ENCODE assay signal across 11 mouse cellular contexts in the genomic region with DNA sequence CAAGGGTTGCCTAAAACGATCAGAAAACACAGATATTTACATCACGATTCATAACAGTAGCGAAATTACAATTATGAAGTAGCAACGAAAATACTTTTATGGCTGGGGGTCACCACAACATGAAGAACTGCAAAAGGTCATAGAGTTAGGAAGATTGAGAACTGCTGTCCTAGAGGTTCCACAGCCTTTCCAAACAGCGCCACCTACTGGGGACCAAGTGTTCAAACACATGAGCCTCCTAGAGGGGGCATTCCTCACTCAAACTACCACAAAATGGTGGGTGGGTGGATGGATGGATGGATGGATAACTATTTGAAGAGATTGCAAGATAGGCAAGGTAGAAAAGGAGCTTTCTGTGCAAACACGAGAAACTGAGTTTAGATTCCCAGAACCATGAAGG.
DNase-seq lines count a peak whose midpoint lies in the region; ATAC-seq and TF ChIP-seq lines count a peak whose summit lies in the region.
"Had no signal": no experiment of that assay in that cellular context is flagged by ENCODE, and none has a peak within 500 bp of the region (broad histone marks: within the 10 kb centered on the region; RNA-seq: fewer than 3 reads in every experiment).

No protein-coding gene starts in this region.

- peak; percentile 9 for DNase-seq in CD4-positive, CD25-positive, alpha-beta regulatory T cell, adult 2 months (ENCODE audit: low read depth, low spot score)
- DNase-seq in induced T-regulatory cell, adult 2 months (ENCODE audit: low read depth), result peak; percentile 1
- DNase-seq in urinary bladder, adult 18-20 months (ENCODE audit: low spot score in 2 of 2), result no peak
- DNase-seq in kidney, postnatal 14 days, result no peak
- DNase-seq: heart, adult 11 months; kidney, postnatal 10 days had no signal

- TF ChIP-seq POLR2A in ES-Bruce4 (IDR thresholded peaks at IDR 0.05; ENCODE audit: insufficient read depth, low read length), result no peak

- no peaks in the 10 kb centered on the region for H3K27me3 ChIP-seq in intestine, postnatal 0 days (replicated peaks; ENCODE audit: control insufficient read depth, insufficient read depth, low read length)
- H3K27me3 ChIP-seq in intestine, embryonic 16.5 days (replicated peaks; ENCODE audit: control insufficient read depth, insufficient read depth, low read length), result no peaks in the 10 kb centered on the region
- no peaks in the 10 kb centered on the region for H3K27me3 ChIP-seq in ES-Bruce4 (ENCODE audit: control insufficient read depth, insufficient read depth, low read length, poor library complexity, severe bottlenecking)

- TF ChIP-seq CTCF in intestine, postnatal 0 days (IDR thresholded peaks at IDR 0.05; ENCODE audit: low read depth), result peak; percentile 47
- TF ChIP-seq CTCF in ES-Bruce4 (IDR thresholded peaks at IDR 0.05; ENCODE audit: low read depth, low read length), result peak; percentile 19

- no peak overlapping the region for H3K4me2 ChIP-seq in intestine, postnatal 0 days (replicated peaks; ENCODE audit: low read depth)
- H3K4me2 ChIP-seq in intestine, embryonic 16.5 days (ENCODE audit: low read depth, low read length), result no peak overlapping the region

- no peak for ATAC-seq in CD4-positive, CD25-positive, alpha-beta regulatory T cell, adult 4 months
- ATAC-seq in intestine, postnatal 0 days, result no peak
- ATAC-seq in intestine, embryonic 16.5 days, result no peak
- ATAC-seq: activated CD4-positive, CD25-positive, alpha-beta regulatory T cell, adult 4 months had no signal

- no peak overlapping the region for H3K9ac ChIP-seq in intestine, postnatal 0 days (ENCODE audit: low read depth, low read length)
- no peak overlapping the region for H3K9ac ChIP-seq in intestine, embryonic 16.5 days (ENCODE audit: low read depth, low read length)
- H3K9ac ChIP-seq in ES-Bruce4 (ENCODE audit: low read depth, poor library complexity, severe bottlenecking), result no peak overlapping the region

- no peaks in the 10 kb centered on the region for H3K9me3 ChIP-seq in intestine, postnatal 0 days (ENCODE audit: control insufficient read depth)
- H3K9me3 ChIP-seq in intestine, embryonic 16.5 days (ENCODE audit: control insufficient read depth, low read length), result no peaks in the 10 kb centered on the region
- peaks cover 2% of the 10 kb centered on the region; the same call in 1 of the 2 replicates for H3K9me3 ChIP-seq in ES-Bruce4 (replicated peaks; ENCODE audit: control insufficient read depth, insufficient read depth, low read length, poor library complexity, severe bottlenecking)

- no peaks in the 10 kb centered on the region for H3K36me3 ChIP-seq in intestine, postnatal 0 days (ENCODE audit: control insufficient read depth, insufficient read depth)
- H3K36me3 ChIP-seq in intestine, embryonic 16.5 days (ENCODE audit: control insufficient read depth, insufficient read depth, low read length), result no peaks in the 10 kb centered on the region
- no peaks in the 10 kb centered on the region for H3K36me3 ChIP-seq in ES-Bruce4 (ENCODE audit: control insufficient read depth, insufficient read depth, low read length, poor library complexity, severe bottlenecking)

- no peak for TF ChIP-seq EP300 in ES-Bruce4 (IDR thresholded peaks at IDR 0.05; ENCODE audit: insufficient read depth, low read depth, low read length)

- no peak overlapping the region for H3K27ac ChIP-seq in intestine, postnatal 0 days (ENCODE audit: low read depth, low read length)
- H3K27ac ChIP-seq in intestine, embryonic 16.5 days (ENCODE audit: low read length), result no peak overlapping the region
- no peak overlapping the region for H3K27ac ChIP-seq in ES-Bruce4 (ENCODE audit: insufficient read depth, low read length)

- H3K4me3 ChIP-seq in intestine, postnatal 0 days (ENCODE audit: low read depth, low read length), result no peak overlapping the region
- no peak overlapping the region for H3K4me3 ChIP-seq in intestine, embryonic 16.5 days (ENCODE audit: low read length)
- no peak overlapping the region for H3K4me3 ChIP-seq in ES-Bruce4 (ENCODE audit: low read depth, low read length)

- H3K4me1 ChIP-seq in intestine, postnatal 0 days (replicated peaks; ENCODE audit: control insufficient read depth, insufficient read depth, low read length), result no peaks in the 10 kb centered on the region
- no peaks in the 10 kb centered on the region for H3K4me1 ChIP-seq in intestine, embryonic 16.5 days (ENCODE audit: control insufficient read depth, insufficient read depth, low read length)
- no peaks in the 10 kb centered on the region for H3K4me1 ChIP-seq in ES-Bruce4 (ENCODE audit: control insufficient read depth, insufficient read depth, low read length)

- 81% methylated on average over 6 of the region's 6 CpGs for WGBS in intestine, postnatal 0 days
- WGBS in intestine, embryonic 16.5 days, result 78% methylated on average over 6 of the region's 6 CpGs

Comparison
In these comparisons a context has a peak if more than half of its experiments do, and no peak if none do; other contexts are left out.
1. DNase-seq: peak in CD4-positive, CD25-positive, alpha-beta regulatory T cell, adult 2 months (single experiment) and induced T-regulatory cell, adult 2 months (single experiment); none in urinary bladder, adult 18-20 months (0 of 2) and kidney, postnatal 14 days (single experiment).